Mouse (Mus musculus) kidney, adult 18-20 months (tissue): ENCODE measurements around the gene Tmem51.
A peak's percentile ranks its signal among the peaks of the same experiment; 100 is the strongest.

ENCODE experiments used
- DNase-seq: peaks from one replicate; pipeline ENCODE4 v3.0.0; 2021

Gene Tmem51

DNA sequence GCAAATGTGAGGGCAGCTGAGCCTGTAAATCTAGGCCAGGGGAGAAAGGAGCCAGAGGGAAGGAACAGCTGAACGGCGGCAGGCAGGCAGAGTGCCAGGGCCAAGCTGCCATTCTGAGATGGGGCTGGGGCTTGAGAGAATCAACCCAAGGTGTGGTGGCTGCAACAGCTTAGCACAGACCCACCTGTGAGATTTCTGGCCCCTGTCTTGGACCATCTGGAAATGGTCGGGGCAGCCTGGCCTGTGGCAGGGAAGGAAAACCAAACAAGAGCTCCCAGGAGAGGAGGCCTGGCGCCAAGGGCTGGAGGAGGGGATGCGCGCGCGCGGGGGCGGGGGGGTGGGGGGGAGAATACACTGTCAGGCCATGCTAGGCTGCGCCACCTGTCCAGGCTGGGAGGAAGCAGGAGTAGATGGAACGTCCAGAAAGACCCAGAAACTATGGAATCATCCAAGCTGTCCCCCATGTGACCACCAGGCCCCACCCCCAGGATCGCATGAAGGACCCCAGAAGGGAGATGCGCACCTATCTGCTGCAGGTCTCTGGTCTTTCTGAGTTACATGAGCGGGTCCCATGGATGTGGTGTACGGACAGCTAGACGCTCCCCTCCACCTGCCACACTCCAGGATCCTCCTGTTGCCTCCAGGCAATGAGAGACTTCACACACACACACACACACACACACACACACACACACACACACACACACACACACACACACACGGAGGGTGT is 3.0 kb downstream of the Tmem51 start:
- DNase-seq, result peak; percentile 74

DNA sequence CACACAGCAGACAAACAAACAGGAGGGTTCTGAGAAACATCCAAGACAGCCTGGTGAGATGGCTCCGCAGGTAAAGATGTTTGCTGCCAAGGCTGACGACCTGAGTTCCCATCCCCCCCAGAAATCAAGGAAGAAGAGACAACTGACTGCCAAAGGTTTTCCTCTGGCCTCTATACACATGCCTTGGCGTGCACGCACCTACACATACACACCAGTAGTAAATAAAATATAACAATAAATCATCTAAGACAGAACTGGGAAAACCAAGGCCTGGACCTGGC is 3.7 kb downstream of the Tmem51 start:
- DNase-seq, result no peak

DNA sequence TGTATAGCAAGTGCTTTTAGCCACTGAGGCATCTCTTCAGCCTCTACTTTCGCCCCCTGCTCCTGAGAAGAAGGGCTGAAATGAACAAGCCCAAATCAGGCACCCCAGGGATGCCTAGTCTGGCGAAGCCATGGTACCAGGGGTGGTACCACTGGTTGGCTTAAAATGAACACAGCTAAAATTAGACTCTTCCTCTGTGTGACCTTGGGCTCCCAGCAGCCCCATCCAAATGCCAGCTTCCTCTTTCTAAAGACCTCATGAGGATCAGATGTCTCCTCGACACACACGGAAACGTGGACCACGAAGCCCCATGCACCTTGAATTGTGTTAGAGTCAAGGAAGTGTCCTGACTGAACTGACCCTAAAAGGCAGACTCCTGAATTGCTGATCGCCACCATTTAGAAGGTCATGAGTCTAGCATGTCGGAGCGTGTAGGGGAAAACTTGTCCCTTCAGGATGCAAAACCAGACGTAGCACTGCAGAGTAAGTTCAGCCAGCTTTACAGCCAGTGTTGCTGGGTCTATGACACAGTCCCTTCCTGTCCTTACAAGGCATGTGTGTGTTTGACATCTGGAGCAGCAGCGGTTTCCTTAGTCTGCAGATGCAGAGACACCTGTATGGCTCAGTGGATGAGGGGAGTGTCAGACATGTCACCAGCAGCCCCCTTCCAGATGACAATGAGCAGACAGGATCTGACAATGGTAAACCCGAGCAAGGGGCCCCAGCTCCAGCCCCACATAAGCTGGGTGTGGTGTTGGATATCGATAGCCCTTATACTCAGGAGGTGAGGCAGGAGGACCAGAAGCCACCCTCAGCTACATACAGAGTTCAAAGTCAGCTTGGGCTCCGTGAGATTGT is 4.2 kb downstream of the Tmem51 start:
- DNase-seq, result no peak

DNA sequence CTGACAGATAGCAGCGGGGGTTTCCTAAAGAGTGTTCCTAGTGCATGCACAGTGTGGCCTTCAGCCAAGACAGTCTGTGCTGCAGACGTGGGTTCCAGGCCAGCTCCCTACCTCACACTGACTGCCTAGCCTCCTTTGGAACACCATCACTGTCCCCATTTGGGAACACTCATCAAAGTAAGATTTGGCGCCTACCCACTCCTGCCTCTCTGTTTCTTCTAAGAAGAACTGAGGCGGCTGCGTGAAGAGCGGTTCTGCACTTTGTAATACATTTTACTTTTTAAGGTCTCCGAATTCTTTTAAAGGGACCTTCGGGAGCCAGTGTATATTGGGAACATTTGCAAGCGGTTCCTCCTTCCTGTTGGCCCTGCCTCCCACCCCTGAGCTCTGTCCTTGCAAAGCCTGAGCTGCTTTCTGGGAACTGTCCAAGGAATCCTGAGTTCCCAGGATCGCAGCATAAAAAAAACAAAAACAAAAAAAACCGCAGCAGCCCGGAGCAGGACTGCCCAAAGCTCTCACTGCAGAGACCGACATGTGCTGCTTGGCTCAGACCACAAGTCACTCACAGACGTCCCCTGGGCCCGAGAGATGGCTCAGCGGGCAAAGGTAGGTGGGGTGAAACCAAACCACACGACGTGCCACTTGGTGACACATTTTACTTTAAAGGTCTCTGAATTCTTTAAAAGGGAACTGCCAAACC is 6.4 kb downstream of the Tmem51 start:
- peak; percentile 65 for DNase-seq

DNA sequence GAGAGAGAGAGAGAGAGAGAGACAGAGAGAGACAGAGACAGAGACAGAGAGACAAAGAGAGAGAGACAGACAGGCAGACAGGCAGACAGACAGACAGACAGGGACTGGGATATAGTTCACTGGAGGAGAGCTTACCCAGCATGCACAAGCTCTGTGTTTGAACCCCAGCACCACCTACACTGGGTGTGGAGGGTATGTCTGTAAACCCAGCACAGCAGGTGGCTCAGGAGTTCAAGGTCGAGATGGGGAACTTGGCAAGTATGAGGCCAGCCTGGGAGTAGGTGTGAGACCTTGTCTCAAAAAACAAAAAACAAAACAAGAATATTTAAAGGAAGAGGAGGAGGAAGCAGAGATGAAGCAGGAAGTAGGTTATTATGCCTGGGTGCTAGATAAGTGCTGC is 7.2 kb downstream of the Tmem51 start:
- DNase-seq, result no peak

DNA sequence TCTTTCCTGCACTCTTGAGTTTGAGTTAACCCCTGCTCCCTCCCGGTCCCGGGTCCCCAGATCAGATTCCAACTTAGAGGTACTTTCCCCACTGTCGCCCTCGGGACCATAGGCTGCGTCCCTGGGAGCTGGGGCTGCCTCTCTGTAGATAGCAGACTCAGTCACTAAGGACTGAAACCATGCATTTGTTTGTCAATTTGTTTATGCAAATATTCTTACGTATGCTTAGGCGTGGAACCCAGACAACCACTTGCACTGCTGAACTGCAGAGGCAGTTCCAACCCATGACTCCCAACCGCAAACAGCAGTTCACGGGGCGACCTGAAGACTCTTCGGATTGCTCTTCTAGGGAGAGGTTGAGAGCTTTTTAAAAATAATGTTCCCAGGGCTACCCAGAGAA is 8.2 kb downstream of the Tmem51 start:
- DNase-seq, result no peak

DNA sequence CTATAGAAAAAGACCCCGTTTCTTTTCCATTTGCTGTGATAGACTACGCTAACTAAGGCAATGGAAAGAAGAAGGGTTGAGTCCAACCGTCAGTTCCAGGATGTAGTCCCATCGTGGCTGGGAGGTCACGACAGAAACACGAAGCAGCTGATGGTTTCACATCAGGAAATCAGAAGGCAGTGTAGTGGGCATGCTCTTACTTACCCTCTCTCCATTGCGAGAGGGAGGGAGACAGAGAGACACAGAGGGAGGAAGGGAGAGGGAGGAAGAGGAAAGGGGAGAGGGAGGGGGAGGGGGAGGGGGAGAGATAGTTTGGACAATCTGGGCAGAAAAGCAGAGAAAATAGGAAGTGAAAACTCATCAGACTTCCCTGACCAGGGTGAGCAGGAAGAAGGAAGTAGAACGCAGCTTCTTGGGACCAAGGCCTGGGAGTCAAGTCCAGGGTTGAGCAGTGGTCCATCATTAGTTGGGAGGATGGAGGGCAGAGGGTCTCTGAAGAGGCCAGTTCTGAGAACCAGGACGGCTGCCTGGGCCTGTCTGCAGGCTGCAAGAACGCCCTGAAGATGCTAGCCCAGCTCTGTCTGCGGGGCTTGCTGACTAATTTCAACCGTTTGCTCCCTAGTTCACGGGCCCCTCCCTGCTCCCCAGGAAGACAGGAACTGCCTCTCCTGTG is 9.9 kb downstream of the Tmem51 start:
- peak; percentile 6 for DNase-seq

DNA sequence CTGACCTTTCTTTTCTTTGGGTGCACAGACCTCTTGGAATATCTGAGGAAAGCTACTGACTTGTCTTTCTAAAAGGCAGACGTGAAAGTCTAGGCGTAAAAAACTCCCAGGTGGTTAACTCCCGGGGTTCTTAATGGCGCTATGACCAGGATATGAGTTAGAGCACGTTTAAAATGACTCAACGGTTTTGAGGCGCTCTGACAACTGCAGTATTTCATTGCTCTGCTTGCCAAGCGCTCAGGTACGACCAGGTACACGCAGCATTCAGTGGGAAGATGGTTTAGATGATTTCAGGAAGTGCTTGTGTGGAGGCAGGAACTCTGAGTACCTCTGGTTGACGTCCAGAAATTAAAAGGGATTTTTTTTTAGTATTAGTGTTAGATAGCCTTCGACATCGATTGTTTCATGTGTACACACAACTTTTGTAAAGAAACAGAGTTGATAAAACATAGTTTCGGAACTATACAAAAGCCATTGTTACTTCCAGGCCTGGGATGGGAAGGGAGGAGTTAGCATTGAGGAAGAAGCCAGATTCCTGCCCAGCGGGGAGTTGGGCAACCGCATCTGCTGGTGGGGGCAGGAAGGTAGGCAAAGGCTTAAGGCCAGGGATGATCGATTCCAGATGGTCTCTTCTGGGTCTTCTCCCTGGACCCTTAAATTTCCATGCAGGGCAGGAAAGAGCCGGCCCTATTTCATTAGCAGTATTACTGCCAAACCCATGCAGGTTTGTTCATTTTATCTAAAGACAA is 12.7 kb downstream of the Tmem51 start:
- DNase-seq, result peak; percentile 8

DNA sequence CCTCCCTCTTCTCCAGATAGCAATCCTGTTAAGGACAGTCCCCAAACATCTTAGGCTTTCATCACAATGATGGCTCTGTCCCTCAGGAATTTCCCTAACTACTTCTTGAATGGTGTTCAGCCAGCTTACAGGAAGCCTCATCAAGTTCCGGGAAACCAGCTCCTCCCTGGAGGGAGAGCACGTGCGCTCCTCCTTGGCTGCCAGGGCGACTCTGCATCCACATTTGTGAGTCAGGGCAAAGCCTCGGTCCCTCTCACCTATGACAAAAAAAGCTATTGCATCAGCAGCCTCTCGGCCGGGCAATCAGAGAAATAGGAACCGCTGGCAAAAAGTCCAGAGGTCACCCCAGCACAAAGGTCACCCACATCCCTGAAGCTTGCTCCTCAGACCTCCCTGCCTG is 13.3 kb downstream of the Tmem51 start:
- DNase-seq, result peak; percentile 71

DNA sequence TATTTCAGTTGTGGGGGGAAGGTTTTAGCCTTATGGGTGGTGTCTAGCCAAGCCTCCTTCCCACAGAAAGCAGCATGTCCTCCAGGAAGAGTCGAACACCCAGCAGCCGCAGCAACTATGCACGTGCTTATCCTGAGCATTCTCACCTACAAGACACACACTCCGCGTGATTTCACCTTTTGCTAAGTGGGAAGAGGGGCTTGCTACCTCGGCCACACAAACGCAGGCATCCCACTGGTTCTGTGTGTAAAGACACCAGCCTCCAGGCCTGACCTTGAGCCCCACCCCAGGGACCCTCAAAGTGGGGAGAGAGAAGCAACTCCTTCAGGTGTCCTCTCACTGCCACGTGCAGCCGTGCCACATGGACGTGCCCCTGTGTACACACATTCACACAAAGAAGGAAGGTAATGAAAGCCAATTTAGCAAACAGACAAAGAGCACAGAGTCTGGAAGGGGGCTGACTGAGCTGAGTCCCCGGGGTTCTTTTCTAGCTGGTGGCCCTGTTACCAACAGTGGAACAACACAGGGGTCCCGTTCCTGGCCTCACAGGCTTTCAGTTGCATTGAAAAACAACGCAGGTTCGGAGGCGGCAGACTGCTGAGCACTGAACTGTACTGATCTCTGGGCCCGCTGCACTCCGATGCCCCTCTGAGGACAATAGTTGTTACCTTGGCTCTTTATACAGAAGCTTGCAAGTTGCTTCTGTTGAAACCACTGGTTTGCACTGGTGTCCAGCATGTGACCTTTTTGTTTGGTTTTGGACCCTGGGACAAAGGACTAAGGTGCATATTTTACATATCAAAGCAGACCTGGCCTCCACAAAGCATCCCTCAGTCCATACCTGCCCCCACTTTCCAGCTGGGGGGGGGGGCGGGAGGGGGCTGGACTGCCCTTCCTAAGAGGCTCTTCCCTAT is 14.9 kb downstream of the Tmem51 start:
- peak; percentile 20 for DNase-seq

DNA sequence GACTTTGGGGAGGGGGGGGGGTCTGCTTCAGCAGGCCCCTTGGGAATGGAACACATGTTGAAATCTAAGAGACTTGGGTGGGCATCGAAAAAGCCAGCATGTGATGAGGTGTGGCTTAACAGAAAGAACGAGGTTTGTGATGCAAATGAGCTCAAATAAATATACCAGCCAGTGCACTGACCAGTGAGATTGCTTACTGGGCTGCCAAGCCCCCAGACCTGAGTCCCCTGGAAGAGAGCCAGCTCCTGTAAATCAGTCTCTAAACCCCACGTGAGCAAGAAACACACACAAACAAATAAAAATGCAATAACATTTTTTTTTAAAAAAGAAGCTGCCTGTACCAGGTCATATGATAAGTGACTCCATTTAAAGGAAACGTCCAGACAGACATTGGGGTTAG is 17.5 kb downstream of the Tmem51 start:
- DNase-seq, result no peak

DNA sequence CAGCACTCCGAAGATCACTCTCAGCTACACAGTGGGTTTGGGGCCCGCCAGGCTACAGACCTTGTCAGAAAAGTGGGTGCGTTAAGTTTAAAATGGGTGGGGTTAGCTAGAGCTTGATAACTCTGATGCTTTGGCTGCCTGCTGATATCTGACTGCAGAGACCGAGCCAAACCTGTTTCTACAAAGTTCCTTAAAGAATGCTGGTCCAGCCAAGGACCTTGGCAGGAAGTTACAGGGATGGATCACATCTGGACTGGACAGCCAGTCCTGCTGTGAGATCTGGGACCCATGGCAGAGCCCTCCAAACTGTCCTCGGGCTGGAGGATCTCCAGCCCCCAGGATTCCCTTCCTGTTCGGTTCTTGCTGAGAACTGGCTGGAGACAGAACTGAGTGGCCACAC is 18.3 kb downstream of the Tmem51 start:
- no peak for DNase-seq

DNA sequence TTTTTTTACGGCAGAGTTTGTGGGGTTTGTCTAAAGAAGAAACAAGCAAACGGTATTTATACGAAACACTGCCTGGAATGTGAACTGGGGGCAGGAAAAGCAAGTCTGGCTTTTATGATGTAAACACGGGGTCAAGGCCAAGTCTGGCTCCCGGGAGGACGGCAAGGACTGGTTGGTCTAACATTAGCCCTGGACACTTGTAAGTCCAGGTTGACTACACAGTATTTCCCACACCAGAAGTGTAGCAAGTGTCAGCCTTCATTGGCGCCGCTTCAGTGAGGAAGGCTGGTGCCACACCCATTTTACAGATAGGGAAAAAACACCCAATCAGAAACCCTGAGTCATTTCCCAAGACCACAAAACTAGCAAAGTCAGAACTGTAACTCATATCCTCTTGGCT is 18.8 kb downstream of the Tmem51 start:
- DNase-seq, result peak; percentile 63

DNA sequence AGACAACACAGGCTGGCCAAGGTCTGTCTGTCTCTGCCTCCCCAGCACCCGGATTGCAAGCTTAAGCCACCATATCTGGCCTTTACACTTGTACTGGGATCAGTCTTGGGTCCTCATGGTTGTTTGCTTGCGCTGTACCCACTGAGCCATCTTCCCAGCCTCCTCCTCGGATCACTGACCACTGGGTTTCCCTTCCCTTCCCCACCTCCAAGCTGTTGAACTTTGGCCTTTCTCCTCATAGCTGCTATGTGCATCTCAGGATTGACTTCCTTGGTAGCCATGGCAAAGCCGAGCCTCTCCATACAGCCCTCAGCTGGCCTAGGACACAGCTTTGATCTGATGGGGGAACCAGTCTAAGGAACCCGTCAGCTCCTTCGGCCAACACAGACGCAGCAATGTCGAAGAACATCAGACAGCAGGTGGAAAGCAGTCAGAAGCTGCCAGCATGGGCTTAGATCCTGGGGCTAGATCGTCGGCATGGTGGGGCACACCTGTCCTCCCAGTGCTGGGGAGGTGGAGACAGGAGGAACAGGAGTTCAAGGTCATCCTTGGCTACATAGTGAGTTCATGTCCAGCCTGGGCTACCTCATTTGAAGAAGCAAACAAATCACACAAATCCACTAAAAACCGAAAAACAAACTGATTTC is 19.4 kb downstream of the Tmem51 start:
- no peak for DNase-seq

DNA sequence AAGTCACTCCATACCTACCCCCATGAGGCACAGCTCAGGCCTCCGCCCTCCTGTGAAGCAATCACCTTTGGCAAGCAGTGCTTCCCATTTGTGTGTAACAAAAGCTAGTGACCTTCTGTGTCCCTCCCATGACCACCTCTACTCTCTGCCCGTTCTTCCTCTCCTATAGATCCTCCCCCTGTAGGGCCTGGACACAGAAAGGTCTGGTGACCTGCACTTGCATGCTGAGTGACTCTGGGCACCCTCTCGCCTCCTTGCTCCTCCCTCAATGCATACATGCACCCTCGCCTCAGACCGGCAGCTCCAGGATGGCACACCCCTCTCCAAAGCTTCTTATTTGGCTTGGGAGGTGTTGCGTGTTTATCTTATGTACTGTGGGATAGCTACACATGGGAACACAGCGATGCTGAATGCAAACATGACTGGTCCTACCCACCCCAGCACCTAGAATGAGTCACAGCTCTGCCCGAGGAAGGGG is 21.0 kb downstream of the Tmem51 start:
- no peak for DNase-seq

DNA sequence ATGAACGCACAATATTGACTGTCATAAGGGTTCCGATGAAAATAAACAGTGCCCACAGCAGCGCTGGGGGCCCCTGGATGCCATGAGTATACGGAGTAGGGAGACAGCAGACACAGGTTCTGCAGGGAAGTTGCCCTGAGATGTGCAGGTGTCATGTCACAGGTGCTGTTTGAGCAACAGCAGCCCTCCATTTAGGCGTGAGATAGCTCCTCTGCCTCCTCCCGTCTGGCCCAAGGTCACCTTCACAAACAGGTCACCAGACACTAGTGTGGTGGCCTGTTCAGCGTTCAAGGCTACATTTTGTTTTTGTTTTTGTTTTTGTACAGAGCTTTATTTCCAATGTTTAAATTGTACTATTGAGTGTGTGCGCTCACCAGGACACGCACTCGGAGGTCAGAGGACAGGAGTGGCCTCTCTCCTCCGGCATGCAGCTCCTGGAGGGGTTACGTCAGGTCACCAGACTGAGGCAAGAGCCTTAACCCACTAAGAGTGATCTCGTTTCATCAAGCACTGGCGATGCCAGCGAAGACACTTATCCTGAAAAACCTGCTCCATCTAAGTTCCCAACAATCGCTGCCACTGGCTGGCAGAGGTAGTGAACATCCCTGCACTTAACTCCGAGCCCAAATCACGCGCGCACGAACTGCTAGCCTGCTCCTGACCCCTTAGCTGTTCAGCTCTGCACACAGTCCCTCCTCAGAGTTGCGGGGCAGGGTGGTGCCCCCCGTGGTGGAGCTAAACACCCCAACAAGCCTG is 22.4 kb downstream of the Tmem51 start:
- peak; percentile 33 for DNase-seq

DNA sequence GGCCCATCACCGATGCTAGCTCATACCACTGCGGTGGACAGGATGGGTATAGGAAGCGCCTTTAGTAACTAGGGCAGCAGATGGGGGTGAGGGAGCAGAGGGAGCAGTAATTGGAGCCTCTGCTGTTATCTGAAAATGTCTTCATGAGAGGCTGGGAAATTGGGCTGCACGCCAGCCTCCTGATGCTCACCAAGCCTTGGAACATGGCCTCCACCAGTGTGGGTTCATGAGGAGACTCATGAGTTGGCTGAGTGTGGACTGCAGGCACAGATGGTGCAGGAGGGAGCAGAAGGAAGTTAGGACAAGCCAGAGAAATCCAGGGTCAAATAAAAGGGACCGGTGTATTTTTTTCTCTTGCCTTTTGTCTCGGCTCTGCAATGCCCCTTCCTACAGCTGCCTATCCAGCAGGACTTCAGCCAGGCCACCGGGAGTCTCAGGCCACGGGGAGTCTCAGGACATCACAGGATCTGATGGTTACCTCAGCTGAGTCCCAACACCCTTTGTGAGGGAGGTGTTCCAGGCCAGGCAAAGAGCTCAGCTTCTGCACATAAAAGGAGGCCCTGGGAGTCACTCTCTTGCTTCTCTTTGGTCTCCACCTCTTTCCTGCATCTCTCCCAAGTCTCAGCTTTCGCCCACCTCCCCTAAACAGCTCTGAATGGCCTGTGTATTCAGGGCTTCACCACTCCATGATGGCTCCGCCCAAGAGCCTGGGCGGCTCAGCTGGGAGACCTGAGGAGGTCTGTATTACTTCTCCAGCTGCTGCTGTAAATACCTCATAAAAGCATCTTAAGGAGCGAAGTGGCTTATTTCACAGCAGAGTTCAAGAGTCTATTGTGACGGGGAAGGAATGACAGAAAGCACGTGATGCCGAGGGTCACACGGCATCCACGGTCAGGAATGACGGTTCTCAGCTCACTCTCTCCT is 23.4 kb downstream of the Tmem51 start:
- DNase-seq, result no peak

DNA sequence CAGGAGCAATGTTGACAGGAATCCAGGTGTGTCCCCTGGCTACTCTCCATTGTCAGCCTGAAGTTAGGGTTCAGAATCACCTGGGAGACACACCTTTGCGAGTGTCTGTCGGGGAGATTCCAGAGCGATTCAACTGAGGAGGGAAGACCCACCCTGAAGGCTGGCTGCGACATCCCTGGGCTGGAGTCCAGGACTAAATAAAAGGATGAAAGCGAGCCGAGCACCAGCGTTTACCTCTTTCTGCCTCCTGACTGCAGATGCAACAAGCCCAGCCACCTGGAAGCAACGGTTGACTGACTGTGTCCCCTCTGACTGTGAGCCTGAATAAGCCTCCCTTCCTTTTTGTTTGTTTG is 24.3 kb downstream of the Tmem51 start:
- DNase-seq, result no peak
